Mouse (Mus musculus) hindbrain, embryonic 12.5 days (tissue): ENCODE measurements around the gene Minpp1. TPM values are rescaled to one million over a fixed set of nuclear protein-coding genes. Genes with fewer than 3 reads are reported as not detected.

Experiments
- ATAC-seq: fragments of 200-750 bp; cut with Nextera tagmentation; 2 replicates; pipeline ENCODE4 v1.8.0; 2017; ENCODE audit warnings: moderate TSS enrichment; ENCODE audit not compliant: low FRiP score
- H3K27ac ChIP-seq: fragments of 300-500 bp; sonication (generic); 2 replicates; pipeline ENCODE4 v1.5.1; 2016; ENCODE audit warnings: mild to moderate bottlenecking
- H3K27me3 ChIP-seq: fragments of 300-500 bp; sonication (generic); 2 replicates; pipeline ENCODE4 v1.6.1; 2016; ENCODE audit warnings: mild to moderate bottlenecking
- H3K36me3 ChIP-seq: fragments of 300-500 bp; sonication (generic); 2 replicates; pipeline ENCODE4 v1.6.1; 2016; ENCODE audit warnings: mild to moderate bottlenecking
- H3K4me1 ChIP-seq: fragments of 300-500 bp; sonication (generic); 2 replicates; pipeline ENCODE4 v1.6.1; 2016
- H3K4me2 ChIP-seq: fragments of 300-500 bp; sonication (generic); replicated peaks from 2 replicates; pipeline ENCODE4 v1.6.1; 2016; ENCODE audit warnings: mild to moderate bottlenecking
- H3K4me3 ChIP-seq: fragments of 300-500 bp; sonication (generic); 2 replicates; pipeline ENCODE4 v1.5.1; 2016; ENCODE audit warnings: mild to moderate bottlenecking
- H3K9ac ChIP-seq: fragments of 300-500 bp; sonication (generic); 2 replicates; pipeline ENCODE4 v1.6.1; 2016; ENCODE audit warnings: mild to moderate bottlenecking, moderate library complexity
- H3K9me3 ChIP-seq: fragments of 300-500 bp; sonication (generic); replicated peaks from 2 replicates; pipeline ENCODE4 v1.6.1; 2016; ENCODE audit warnings: mild to moderate bottlenecking
- WGBS: fragments of 180-500 bp; shearing (Covaris S2); methylation state at CpG from one replicate; pipeline ENCODE4 v1.1.7; 2016; 5-methylcytosine and 5-hydroxymethylcytosine counted together
- polyA plus RNA-seq: library from polyadenylated mRNA; unstranded; fragments of >200 nt; fragmentation: Nextera tagmentation; extraction: Ambion mirVana; gene quantifications from 2 replicates; pipeline ENCODE4 v1.2.1, GENCODE M21; 2016

Gene Minpp1
- polyA plus RNA-seq, 1 experiment from 2014 or later: 66.9 TPM

- no peak overlapping the region for H3K27ac ChIP-seq
- no peaks in the 10 kb centered on the region for H3K9me3 ChIP-seq
- ATAC-seq: no peak
- H3K4me3 ChIP-seq: no peak overlapping the region
- peaks cover 2% of the 10 kb centered on the region; the same call in 1 of the 2 replicates for H3K4me1 ChIP-seq
- WGBS: 92% methylated on average over 5 of the region's 5 CpGs
- H3K4me2 ChIP-seq: no peak overlapping the region
- no peak overlapping the region for H3K9ac ChIP-seq
- peaks cover 27% of the 10 kb centered on the region for H3K36me3 ChIP-seq
- H3K27me3 ChIP-seq: no peaks in the 10 kb centered on the region
Measured at GRCm38 (mm10) chr19:32492981-32493380, 7.4 kb downstream of the Minpp1 start.

DNA sequence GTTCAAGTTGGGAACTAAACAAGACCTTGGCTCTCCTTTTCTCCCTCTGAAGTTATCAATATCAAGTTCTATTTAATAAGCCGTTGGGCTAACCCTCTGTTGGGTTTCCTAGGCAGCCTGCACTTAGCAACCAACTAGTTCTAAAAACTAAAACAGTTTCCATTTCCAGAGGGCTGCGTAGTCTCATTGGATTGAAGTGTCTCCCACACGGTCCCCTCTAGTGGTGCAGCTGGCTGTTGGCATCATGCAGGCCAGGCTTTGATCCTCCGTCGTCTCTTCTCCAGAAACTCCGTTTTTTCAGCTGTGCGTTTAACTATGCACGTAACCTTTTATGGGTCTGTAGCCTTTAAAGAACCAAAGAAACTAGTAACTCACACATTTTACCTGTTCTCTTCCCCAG is 7.9 kb downstream of the Minpp1 start:
- no peak for ATAC-seq
- Histone ChIP-seq H3K9me3 (no peaks in the 10 kb centered on the region), H3K27ac (no peak overlapping the region), H3K4me3 (no peak overlapping the region), H3K9ac (no peak overlapping the region), H3K27me3 (no peaks in the 10 kb centered on the region), H3K4me1 (no peaks in the 10 kb centered on the region), H3K36me3 (peaks cover 32% of the 10 kb centered on the region), H3K4me2 (no peak overlapping the region)
- WGBS: 88% methylated on average over 8 of the region's 8 CpGs

DNA sequence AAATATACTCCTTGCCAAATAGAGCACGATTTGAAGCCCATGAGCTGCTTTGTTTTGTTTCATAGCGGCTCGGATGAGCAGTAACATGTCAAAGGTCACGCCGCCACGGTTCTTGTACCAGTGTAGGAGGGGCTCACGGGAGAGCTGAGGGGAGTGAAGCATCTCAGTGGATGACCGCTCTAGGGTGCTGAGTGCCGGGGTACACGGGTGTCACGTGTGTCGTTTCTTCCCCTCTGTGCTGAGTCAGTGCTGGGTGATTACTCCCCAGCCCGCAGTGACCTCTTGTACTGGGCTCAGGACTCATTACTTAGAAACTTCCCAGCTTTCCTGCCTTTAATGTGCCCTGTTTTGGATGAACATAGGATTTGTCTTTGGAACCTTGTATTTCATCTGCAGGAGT is 9.0 kb downstream of the Minpp1 start:
- Histone ChIP-seq H3K27me3 (no peaks in the 10 kb centered on the region), H3K9ac (no peak overlapping the region), H3K4me3 (no peak overlapping the region), H3K27ac (no peak overlapping the region), H3K9me3 (no peaks in the 10 kb centered on the region), H3K4me1 (no peaks in the 10 kb centered on the region), H3K36me3 (peaks cover 40% of the 10 kb centered on the region), H3K4me2 (no peak overlapping the region)
- ATAC-seq: no peak
- WGBS: 86% methylated on average over 13 of the region's 13 CpGs

DNA sequence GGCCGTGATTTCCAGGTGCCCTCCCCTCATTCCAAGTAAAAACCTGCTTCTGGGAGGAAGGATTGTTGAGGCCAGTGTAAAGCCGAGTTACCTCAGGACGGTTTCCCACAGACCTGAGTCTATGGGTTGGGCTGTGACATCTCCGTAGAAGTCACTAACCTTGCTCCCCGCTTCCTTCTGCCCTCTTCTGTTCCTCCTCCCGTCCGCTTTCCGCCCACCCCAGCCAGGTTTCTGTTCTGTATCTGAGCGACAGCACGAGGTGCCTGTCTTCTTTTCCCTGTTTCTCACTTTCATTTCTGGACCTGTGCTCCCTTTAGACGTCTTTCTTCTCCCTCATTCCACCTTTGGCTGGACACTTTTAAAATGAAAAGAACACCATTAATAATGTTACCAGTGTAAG is 9.5 kb downstream of the Minpp1 start:
- Histone ChIP-seq H3K36me3 (peaks cover 40% of the 10 kb centered on the region), H3K4me2 (no peak overlapping the region), H3K9ac (no peak overlapping the region), H3K4me3 (no peak overlapping the region), H3K27me3 (no peaks in the 10 kb centered on the region), H3K27ac (no peak overlapping the region), H3K9me3 (no peaks in the 10 kb centered on the region), H3K4me1 (no peaks in the 10 kb centered on the region)
- no peak for ATAC-seq
- 88% methylated on average over 11 of the region's 11 CpGs for WGBS

GRCm38 (mm10) chr19:32497411-32497810 is 11.8 kb downstream of the Minpp1 start:
- no peak overlapping the region for H3K27ac ChIP-seq
- no peaks in the 10 kb centered on the region for H3K4me1 ChIP-seq
- ATAC-seq: no peak
- no peaks in the 10 kb centered on the region for H3K27me3 ChIP-seq
- H3K9me3 ChIP-seq: no peaks in the 10 kb centered on the region
- no peak overlapping the region for H3K9ac ChIP-seq
- H3K4me2 ChIP-seq: no peak overlapping the region
- H3K36me3 ChIP-seq: peaks cover 40% of the 10 kb centered on the region
- H3K4me3 ChIP-seq: no peak overlapping the region
- 92% methylated on average over 6 of the region's 6 CpGs for WGBS

GRCm38 (mm10) chr19:32498002-32498401 is 12.4 kb downstream of the Minpp1 start:
- H3K4me3 ChIP-seq: no peak overlapping the region
- ATAC-seq: no peak
- H3K9ac ChIP-seq: no peak overlapping the region
- no peaks in the 10 kb centered on the region for H3K27me3 ChIP-seq
- H3K4me2 ChIP-seq: no peak overlapping the region
- no peaks in the 10 kb centered on the region for H3K4me1 ChIP-seq
- WGBS: 96% methylated on average over 5 of the region's 5 CpGs
- no peak overlapping the region for H3K27ac ChIP-seq
- no peaks in the 10 kb centered on the region for H3K9me3 ChIP-seq
- H3K36me3 ChIP-seq: peaks cover 35% of the 10 kb centered on the region

DNA sequence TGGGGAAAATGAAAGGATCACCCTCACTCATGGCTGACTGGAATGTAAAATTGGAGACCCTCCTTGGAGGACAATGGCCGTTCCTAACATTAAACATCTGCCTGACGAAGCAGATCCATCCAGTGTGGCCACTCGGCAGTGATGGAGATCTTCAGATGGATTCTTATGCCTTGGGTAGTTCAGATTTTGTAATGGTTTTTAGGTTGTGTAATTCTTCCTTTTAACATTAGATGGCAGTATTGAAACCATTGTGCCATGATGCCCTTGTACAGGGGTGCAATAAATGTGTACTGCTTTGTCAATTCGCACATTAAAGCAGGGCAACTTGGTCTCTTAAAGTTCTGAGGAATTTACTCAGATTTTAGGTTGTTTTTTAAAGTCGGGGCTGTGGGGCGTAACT is 15.8 kb downstream of the Minpp1 start:
- Histone ChIP-seq H3K4me1 (no peaks in the 10 kb centered on the region), H3K9ac (no peak overlapping the region), H3K27me3 (no peaks in the 10 kb centered on the region), H3K9me3 (no peaks in the 10 kb centered on the region), H3K4me2 (no peak overlapping the region), H3K27ac (no peak overlapping the region), H3K4me3 (no peak overlapping the region), H3K36me3 (peaks cover 20% of the 10 kb centered on the region)
- no peak for ATAC-seq
- WGBS: 88% methylated on average over 6 of the region's 6 CpGs

GRCm38 (mm10) chr19:32506081-32506480 is 20.5 kb downstream of the Minpp1 start:
- Histone ChIP-seq H3K4me2 (no peak overlapping the region), H3K4me1 (no peaks in the 10 kb centered on the region), H3K27ac (no peak overlapping the region), H3K36me3 (peaks cover 15% of the 10 kb centered on the region), H3K9me3 (no peaks in the 10 kb centered on the region), H3K4me3 (no peak overlapping the region), H3K27me3 (no peaks in the 10 kb centered on the region), H3K9ac (no peak overlapping the region)
- 87% methylated on average over 8 of the region's 8 CpGs for WGBS
- no peak for ATAC-seq

DNA sequence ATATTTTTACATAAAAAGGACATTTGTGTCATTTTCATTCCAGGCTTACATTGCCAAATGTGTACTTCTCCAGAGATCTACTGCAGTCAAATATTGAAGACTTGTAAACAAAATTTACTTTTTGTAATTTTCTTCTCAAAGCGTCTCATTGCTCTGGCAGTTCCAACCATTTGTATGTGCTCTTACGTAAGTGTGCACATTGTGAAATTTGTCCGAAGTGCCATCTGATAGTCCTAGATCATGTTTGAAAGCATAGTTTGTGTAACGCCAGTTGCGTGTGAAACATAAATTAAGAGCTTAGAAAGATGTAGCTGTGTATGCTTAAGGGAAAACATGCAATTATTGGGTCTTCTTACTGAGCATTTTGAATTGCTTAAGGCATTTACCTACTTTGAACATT is 20.9 kb downstream of the Minpp1 start:
- H3K36me3 ChIP-seq: peaks cover 18% of the 10 kb centered on the region
- H3K4me3 ChIP-seq: no peak overlapping the region
- 94% methylated on average over 5 of the region's 5 CpGs for WGBS

GRCm38 (mm10) chr19:32507100-32507499 is 21.5 kb downstream of the Minpp1 start:
- no peaks in the 10 kb centered on the region for H3K4me1 ChIP-seq
- no peak overlapping the region for H3K9ac ChIP-seq
- H3K27me3 ChIP-seq: no peaks in the 10 kb centered on the region
- ATAC-seq: no peak
- H3K4me3 ChIP-seq: no peak overlapping the region
- H3K9me3 ChIP-seq: peaks cover 3% of the 10 kb centered on the region
- H3K4me2 ChIP-seq: no peak overlapping the region
- H3K36me3 ChIP-seq: peaks cover 21% of the 10 kb centered on the region
- 95% methylated on average over 6 of the region's 6 CpGs for WGBS
- H3K27ac ChIP-seq: no peak overlapping the region

More for the DNA sequence above, 20.9 kb downstream of the Minpp1 start:
- no peak overlapping the region for H3K4me2 ChIP-seq
- H3K27ac ChIP-seq: no peak overlapping the region
- H3K4me1 ChIP-seq: no peaks in the 10 kb centered on the region
- no peaks in the 10 kb centered on the region for H3K9me3 ChIP-seq
- H3K9ac ChIP-seq: no peak overlapping the region
- no peaks in the 10 kb centered on the region for H3K27me3 ChIP-seq
- no peak for ATAC-seq

- Histone ChIP-seq H3K4me3 (no peak overlapping the region), H3K4me1 (no peaks in the 10 kb centered on the region), H3K27me3 (no peaks in the 10 kb centered on the region), H3K9me3 (peaks cover 5% of the 10 kb centered on the region), H3K36me3 (peaks cover 25% of the 10 kb centered on the region), H3K27ac (no peak overlapping the region), H3K4me2 (no peak overlapping the region), H3K9ac (no peak overlapping the region)
- ATAC-seq: no peak
- 91% methylated on average over 9 of the region's 9 CpGs for WGBS
Measured at GRCm38 (mm10) chr19:32507526-32507925, 22.0 kb downstream of the Minpp1 start.

DNA sequence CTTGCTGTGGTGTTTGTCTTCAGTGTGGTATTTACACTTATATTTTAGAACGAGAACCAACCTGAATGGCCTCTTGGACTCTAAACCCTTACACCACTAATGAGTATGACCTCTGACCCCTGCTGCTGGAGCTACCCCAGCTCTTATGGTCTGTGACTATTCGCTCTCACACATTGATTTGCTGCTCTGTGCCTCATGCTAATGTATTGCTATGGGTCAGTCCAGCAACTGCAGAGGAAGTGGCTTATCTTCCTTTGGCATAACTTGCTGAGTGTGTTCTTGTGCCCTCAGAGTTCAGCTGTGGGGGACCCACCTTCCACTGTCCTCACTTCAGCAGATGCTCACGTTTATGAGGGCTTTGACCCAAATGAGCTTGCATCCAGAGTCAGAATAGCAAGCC is 24.7 kb downstream of the Minpp1 start:
- H3K4me3 ChIP-seq: no peak overlapping the region
- H3K4me1 ChIP-seq: no peaks in the 10 kb centered on the region
- WGBS: 83% methylated on average over 3 of the region's 3 CpGs
- peaks cover 48% of the 10 kb centered on the region for H3K36me3 ChIP-seq
- no peak overlapping the region for H3K9ac ChIP-seq
- peaks cover 5% of the 10 kb centered on the region for H3K9me3 ChIP-seq
- H3K4me2 ChIP-seq: no peak overlapping the region
- H3K27ac ChIP-seq: no peak overlapping the region
- no peaks in the 10 kb centered on the region for H3K27me3 ChIP-seq
- ATAC-seq: no peak

DNA sequence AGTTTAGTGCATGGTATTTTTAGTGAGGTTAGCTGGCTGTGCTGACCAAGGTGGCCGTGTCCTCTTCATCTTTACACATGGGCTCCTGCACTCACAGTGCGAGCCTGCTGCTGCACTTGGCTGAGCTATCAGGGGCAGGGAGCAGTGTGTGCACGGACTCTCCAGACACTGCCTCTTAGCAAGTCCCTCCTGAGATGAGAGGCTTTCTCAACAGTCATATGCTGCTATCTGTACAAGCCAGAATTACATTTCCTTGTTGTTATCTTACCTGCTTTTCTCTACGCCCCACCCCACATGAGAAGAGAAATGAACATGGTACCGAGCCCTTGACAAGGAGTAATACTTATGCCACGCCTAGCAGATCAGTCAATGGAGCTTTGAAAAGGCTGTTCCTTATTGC is 25.4 kb downstream of the Minpp1 start:
- Histone ChIP-seq H3K27me3 (no peaks in the 10 kb centered on the region), H3K4me2 (no peak overlapping the region), H3K36me3 (peaks cover 51% of the 10 kb centered on the region), H3K4me1 (no peaks in the 10 kb centered on the region), H3K4me3 (no peak overlapping the region), H3K9me3 (peaks cover 5% of the 10 kb centered on the region), H3K9ac (no peak overlapping the region), H3K27ac (no peak overlapping the region)
- WGBS: 94% methylated on average over 6 of the region's 6 CpGs
- ATAC-seq: no peak
